Mouse (Mus musculus): ENCODE results near the gene Isg20l2. TPM values are rescaled to one million over a fixed set of nuclear protein-coding genes. Genes with fewer than 3 reads are reported as not detected.

Gene Isg20l2
- polyA plus RNA-seq, 1 experiment from 2014 or later = 22.5 TPM

DNA sequence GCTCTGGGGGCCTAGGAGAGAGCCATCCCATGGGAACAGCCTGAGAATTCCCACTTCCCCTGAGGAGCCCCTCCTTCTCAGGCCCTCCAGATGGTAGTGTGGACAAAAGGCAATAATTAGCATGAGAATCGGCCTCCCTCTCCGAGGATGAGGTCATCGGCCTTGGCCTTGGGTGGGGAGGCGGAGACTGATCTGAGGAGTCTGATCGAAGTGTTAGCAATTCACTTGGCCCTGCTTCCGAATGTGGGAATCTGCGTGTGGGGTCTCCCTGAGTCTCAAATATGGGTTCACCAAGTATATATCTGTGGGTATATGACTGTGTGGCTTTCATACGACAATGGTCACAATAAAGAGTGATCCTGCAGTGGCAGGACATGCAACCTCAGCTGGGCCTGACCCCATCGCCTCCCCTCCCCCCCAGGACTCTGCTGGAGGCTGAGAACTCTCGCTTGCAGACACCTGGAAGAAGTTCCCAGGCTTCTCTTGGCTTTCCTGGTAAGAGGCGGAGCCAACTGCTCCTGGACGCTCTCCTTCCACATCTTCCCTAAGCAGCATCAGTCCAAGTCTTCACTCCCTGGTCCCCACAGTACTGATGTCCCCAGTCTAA lies 44.4 kb downstream of the Isg20l2 start:
- Histone ChIP-seq H3K36me3 (ENCODE audit: insufficient read depth, low read length) (no peaks in the 10 kb centered on the region), H3K4me3 (ENCODE audit: low read depth, low read length) (peak overlapping the region; percentile 49; the same call in 1 of the 2 replicates), H3K9me3 (ENCODE audit: low read length) (no peaks in the 10 kb centered on the region), H3K9ac (replicated peaks; ENCODE audit: low read depth) (no peak overlapping the region), H3K27ac (ENCODE audit: low read length) (no peak overlapping the region), H3K4me1 (ENCODE audit: insufficient read depth, low read depth, low read length) (peaks cover 15% of the 10 kb centered on the region; the same call in 1 of the 2 replicates), H3K4me2 (replicated peaks; ENCODE audit: low read depth, low read length) (peak overlapping the region; percentile 50), H3K27me3 (replicated peaks; ENCODE audit: insufficient read depth, low read length) (0 out of 2 replicates have a peak, but pooled peaks cover 4% of the 10 kb centered on the region)
- WGBS = 34% methylated on average over 12 of the region's 12 CpGs
- ATAC-seq (peak; percentile 41), DNase-seq (ENCODE audit: low spot score) (peak; percentile 48)
- no peak for TF ChIP-seq CTCF (IDR thresholded peaks at IDR 0.05)
- no peak for TF ChIP-seq EP300 (IDR thresholded peaks at IDR 0.05)

DNA sequence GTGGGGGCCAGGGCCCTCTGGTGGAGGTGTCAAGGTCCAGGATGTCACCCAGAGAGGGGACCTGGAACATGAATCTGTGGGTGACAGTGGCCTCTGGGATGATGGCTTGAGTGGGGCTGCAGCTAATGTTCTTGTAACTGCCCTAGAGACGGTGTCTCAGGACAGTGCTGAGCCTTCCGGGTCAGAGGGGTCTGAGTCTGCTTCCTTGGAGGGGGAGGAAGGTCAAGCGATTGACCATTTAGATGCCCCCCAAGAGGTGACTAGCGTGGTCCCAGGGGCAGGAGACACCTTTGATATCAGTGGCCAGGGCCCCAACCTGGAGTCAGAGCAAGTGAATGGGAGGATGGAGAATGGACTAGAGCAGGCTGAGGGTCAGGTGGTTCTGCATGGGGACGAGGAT lies 49.4 kb downstream of the Isg20l2 start:
- TF ChIP-seq CTCF (IDR thresholded peaks at IDR 0.05) (no peak), EP300 (IDR thresholded peaks at IDR 0.05) (no peak)
- Histone ChIP-seq H3K9me3 (ENCODE audit: low read length) (no peaks in the 10 kb centered on the region), H3K27me3 (replicated peaks; ENCODE audit: insufficient read depth, low read length) (no peaks in the 10 kb centered on the region), H3K4me2 (replicated peaks; ENCODE audit: low read depth, low read length) (no peak overlapping the region), H3K4me3 (ENCODE audit: low read depth, low read length) (no peak overlapping the region), H3K27ac (ENCODE audit: low read length) (no peak overlapping the region), H3K4me1 (ENCODE audit: insufficient read depth, low read depth, low read length) (peaks cover 24% of the 10 kb centered on the region; the same call in 1 of the 2 replicates), H3K9ac (replicated peaks; ENCODE audit: low read depth) (no peak overlapping the region), H3K36me3 (ENCODE audit: insufficient read depth, low read length) (no peaks in the 10 kb centered on the region)
- WGBS = 80% methylated on average over 5 of the region's 5 CpGs
- DNase-seq (ENCODE audit: low spot score) (no peak), ATAC-seq (no peak)

GRCm38 (mm10) chr3:87980085-87980484 lies 50.0 kb downstream of the Isg20l2 start:
- H3K4me1 ChIP-seq (ENCODE audit: insufficient read depth, low read depth, low read length) = peaks cover 26% of the 10 kb centered on the region; the same call in 1 of the 2 replicates

GRCm38 (mm10) chr3:87980728-87981127 lies 50.6 kb downstream of the Isg20l2 start:
- TF ChIP-seq CTCF (IDR thresholded peaks at IDR 0.05) (no peak), EP300 (IDR thresholded peaks at IDR 0.05) (no peak)
- Histone ChIP-seq H3K9me3 (ENCODE audit: low read length) (no peaks in the 10 kb centered on the region), H3K27me3 (replicated peaks; ENCODE audit: insufficient read depth, low read length) (no peaks in the 10 kb centered on the region), H3K4me2 (replicated peaks; ENCODE audit: low read depth, low read length) (no peak overlapping the region), H3K4me1 (ENCODE audit: insufficient read depth, low read depth, low read length) (peaks cover 32% of the 10 kb centered on the region; the same call in 1 of the 2 replicates), H3K9ac (replicated peaks; ENCODE audit: low read depth) (no peak overlapping the region), H3K4me3 (ENCODE audit: low read depth, low read length) (no peak overlapping the region), H3K36me3 (ENCODE audit: insufficient read depth, low read length) (no peaks in the 10 kb centered on the region), H3K27ac (ENCODE audit: low read length) (peak overlapping the region; percentile 95; the same call in 1 of the 2 replicates)
- ATAC-seq = no peak
- no peak for DNase-seq (ENCODE audit: low spot score)
- WGBS = 74% methylated on average over 5 of the region's 5 CpGs

More at GRCm38 (mm10) chr3:87980085-87980484, 50.0 kb downstream of the Isg20l2 start:
- no peak overlapping the region for H3K4me3 ChIP-seq (ENCODE audit: low read depth, low read length)
- no peak for ATAC-seq
- H3K27me3 ChIP-seq (replicated peaks; ENCODE audit: insufficient read depth, low read length) = no peaks in the 10 kb centered on the region
- no peak for DNase-seq (ENCODE audit: low spot score)
- H3K36me3 ChIP-seq (ENCODE audit: insufficient read depth, low read length) = no peaks in the 10 kb centered on the region
- no peaks in the 10 kb centered on the region for H3K9me3 ChIP-seq (ENCODE audit: low read length)
- no peak overlapping the region for H3K4me2 ChIP-seq (replicated peaks; ENCODE audit: low read depth, low read length)
- no peak overlapping the region for H3K9ac ChIP-seq (replicated peaks; ENCODE audit: low read depth)
- TF ChIP-seq CTCF (IDR thresholded peaks at IDR 0.05) (no peak), EP300 (IDR thresholded peaks at IDR 0.05) (no peak)
- H3K27ac ChIP-seq (ENCODE audit: low read length) = no peak overlapping the region
- WGBS = 60% methylated on average over 3 of the region's 3 CpGs

GRCm38 (mm10) chr3:87981214-87981760 lies 51.2 kb downstream of the Isg20l2 start:
- Histone ChIP-seq H3K9me3 (ENCODE audit: low read length) (no peaks in the 10 kb centered on the region), H3K36me3 (ENCODE audit: insufficient read depth, low read length) (no peaks in the 10 kb centered on the region), H3K4me2 (replicated peaks; ENCODE audit: low read depth, low read length) (no peak overlapping the region), H3K27me3 (replicated peaks; ENCODE audit: insufficient read depth, low read length) (no peaks in the 10 kb centered on the region), H3K4me1 (ENCODE audit: insufficient read depth, low read depth, low read length) (peaks cover 37% of the 10 kb centered on the region; the same call in 1 of the 2 replicates), H3K4me3 (ENCODE audit: low read depth, low read length) (no peak overlapping the region), H3K27ac (ENCODE audit: low read length) (peak overlapping the region; percentile 95), H3K9ac (replicated peaks; ENCODE audit: low read depth) (no peak overlapping the region)
- ATAC-seq = no peak
- peak; percentile 6 for DNase-seq (ENCODE audit: low spot score)
- no peak for TF ChIP-seq CTCF (IDR thresholded peaks at IDR 0.05)
- TF ChIP-seq EP300 (IDR thresholded peaks at IDR 0.05) = no peak
- WGBS = 70% methylated on average over 6 of the region's 6 CpGs

GRCm38 (mm10) chr3:87981894-87982835 lies 52.1 kb downstream of the Isg20l2 start:
- 25% methylated on average over 11 of the region's 12 CpGs for WGBS
- TF ChIP-seq EP300 (IDR thresholded peaks at IDR 0.05) (0 out of 2 replicates have a peak, but pooled peaks have one; percentile 9), CTCF (IDR thresholded peaks at IDR 0.05) (no peak)
- no peaks in the 10 kb centered on the region for H3K9me3 ChIP-seq (ENCODE audit: low read length)
- H3K27me3 ChIP-seq (replicated peaks; ENCODE audit: insufficient read depth, low read length) = no peaks in the 10 kb centered on the region
- H3K27ac ChIP-seq (ENCODE audit: low read length) = peak overlapping the region; percentile 95
- peak; percentile 80 for DNase-seq (ENCODE audit: low spot score)
- H3K9ac ChIP-seq (replicated peaks; ENCODE audit: low read depth) = peak overlapping the region; percentile 32; the same call in 1 of the 2 replicates
- peak; percentile 69 for ATAC-seq
- no peaks in the 10 kb centered on the region for H3K36me3 ChIP-seq (ENCODE audit: insufficient read depth, low read length)
- H3K4me1 ChIP-seq (ENCODE audit: insufficient read depth, low read depth, low read length) = peaks cover 40% of the 10 kb centered on the region; the same call in 1 of the 2 replicates
- no peak overlapping the region for H3K4me3 ChIP-seq (ENCODE audit: low read depth, low read length)
- peak overlapping the region; percentile 39 for H3K4me2 ChIP-seq (replicated peaks; ENCODE audit: low read depth, low read length)
